Mouse (Mus musculus): ENCODE measurements around the gene Vmn1r91. TPM values are rescaled to one million over a fixed set of nuclear protein-coding genes. Genes with fewer than 3 reads are reported as not detected.
"Not testable (repeated sequence)": the region's sequence is repeated elsewhere in the genome, so short reads cannot be mapped to it uniquely, and the experiment has no call there.

Gene Vmn1r91
- total RNA-seq (2015) = not detected in 2 replicates
- total RNA-seq (2017) = not detected in 2 replicates

DNA sequence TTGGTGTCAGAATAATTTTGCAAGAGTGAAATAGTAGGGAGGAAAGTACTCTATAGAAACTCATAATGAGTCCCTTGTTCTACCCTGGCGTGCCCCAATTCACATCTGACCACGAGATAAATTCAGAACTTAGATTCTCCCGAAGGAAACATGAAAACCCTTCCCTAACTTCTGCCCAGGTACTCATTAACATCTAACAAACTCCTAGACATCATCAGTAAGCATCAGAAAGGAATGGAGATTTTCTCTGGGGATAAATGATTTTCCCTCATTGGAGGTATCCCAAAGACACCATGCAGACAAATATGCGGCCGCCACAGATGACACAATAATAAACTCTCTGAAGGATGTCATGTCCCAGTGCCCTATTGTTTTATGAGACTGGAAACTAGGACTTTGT is at the start of gene Vmn1r91:
TSS of gene Vmn1r91 (plus strand) at position 301 of the 400 bp plus-strand sequence.
- not testable (repeated sequence) for ATAC-seq (ENCODE audit: poor library complexity, severe bottlenecking)

DNA sequence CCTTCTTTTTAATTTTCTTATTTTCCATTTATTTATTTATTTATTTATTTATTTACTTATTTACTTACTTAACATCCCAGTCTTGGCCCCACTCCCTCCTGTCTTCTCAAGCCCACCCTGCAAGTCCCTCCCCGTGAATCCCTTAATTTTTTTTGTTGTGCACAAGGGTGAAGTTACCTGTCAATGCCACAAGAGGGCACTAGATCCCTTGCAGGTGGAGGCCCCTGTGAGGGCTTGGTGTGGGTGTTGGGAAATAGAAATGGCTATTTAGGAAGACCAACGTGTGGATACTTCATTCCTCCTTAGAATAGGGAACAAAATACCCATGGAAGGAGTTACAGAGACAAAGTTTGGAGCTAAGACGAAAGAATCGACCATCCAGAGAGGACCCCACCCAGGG is 35.4 kb upstream of the Vmn1r91 start:
- ATAC-seq (ENCODE audit: poor library complexity, severe bottlenecking) = not testable (repeated sequence)

DNA sequence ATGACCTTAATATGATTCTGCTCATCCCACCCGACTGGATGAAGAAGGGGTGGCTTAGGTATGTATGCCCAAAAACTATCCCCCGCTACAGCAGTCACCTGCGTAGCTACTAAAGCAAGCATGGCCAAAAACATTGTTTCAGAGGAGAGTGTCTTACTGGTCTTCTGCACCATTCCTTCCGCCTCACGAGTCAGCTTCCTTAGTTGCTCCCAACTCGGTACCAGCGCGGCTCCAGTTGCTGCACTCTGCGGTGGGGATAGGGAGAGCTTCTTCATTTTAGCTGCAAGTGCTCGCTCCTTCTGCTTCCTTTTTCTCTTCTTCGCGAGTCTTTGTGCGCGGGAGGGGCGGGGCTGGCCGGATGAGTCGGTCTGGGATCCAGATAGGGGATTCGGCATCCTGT is 21.4 kb upstream of the Vmn1r91 start:
- not testable (repeated sequence) for ATAC-seq (ENCODE audit: poor library complexity, severe bottlenecking)

DNA sequence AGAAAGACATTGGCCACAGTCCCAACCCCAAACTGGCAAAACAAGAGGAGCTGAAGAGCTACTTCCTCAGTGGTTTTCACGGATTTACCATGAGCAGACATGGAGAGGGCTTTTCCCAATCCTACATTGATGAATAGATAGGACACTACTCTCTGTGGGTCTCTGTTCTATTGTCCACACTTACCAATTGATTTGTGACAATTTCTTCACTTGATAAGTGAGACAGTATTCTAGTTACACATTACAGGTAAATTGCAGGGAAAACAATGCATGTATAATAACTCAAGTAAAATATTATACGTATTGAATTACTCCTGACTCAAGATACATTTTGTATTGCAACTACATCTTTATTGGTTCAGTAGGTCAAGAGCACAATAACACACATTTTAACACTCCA is 23.0 kb downstream of the Vmn1r91 start, which contains the start of gene Gm16442:
TSS of gene Gm16442 (minus strand) at position 101 of the 400 bp plus-strand sequence.
- ATAC-seq (ENCODE audit: poor library complexity, severe bottlenecking) = not testable (repeated sequence)

DNA sequence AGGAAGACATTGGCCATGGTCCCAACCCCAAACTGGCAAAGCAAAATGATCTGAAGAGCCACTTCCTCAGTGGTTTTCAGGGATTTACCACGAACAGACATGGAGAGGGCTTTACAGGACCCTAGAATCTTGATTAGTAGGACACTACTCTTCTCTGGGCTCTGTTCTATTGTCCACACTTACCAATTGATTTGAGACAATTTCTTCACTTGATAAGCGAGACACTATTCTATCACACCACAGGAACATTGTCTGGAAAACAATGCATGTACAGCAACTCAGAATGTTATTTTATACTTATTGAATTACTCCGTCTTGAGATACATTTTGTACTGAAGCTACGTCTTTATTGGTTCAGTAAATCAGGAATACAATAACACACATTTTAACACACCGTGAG is 39.5 kb downstream of the Vmn1r91 start, which contains the start of gene Vmn1r93:
TSS of gene Vmn1r93 (minus strand) at position 101 of the 400 bp plus-strand sequence.
- ATAC-seq (ENCODE audit: poor library complexity, severe bottlenecking) = not testable (repeated sequence)

Other genes with a start within 250 kb of the Vmn1r91 start
- gene Gm19345, start 247.7 kb upstream of the Vmn1r91 start, total RNA-seq (2015) = not detected in 2 replicates
- gene Gm19345, start 247.7 kb upstream of the Vmn1r91 start, total RNA-seq (2017) = not detected in 2 replicates
- gene Ceacam16, start 238.4 kb upstream of the Vmn1r91 start, total RNA-seq (2015) = 0.47 and 0.75 TPM in 2 replicates
- 0.18 and 0.28 TPM in 2 replicates for gene Ceacam16, start 238.4 kb upstream of the Vmn1r91 start, total RNA-seq (2017)
- 1.2 and 1.3 TPM in 2 replicates for gene Ceacam19, start 211.7 kb upstream of the Vmn1r91 start, total RNA-seq (2015)
- 1.6 and 2.4 TPM in 2 replicates for gene Ceacam19, start 211.7 kb upstream of the Vmn1r91 start, total RNA-seq (2017)
- 7.8 TPM in 2 replicates for gene Pvr, start 178.5 kb upstream of the Vmn1r91 start, total RNA-seq (2015)
- gene Pvr, start 178.5 kb upstream of the Vmn1r91 start, total RNA-seq (2017) = 7.6 TPM in 2 replicates
- 0.31 TPM in 1 of 2 replicates, not detected in the other for gene Igsf23, start 148.9 kb upstream of the Vmn1r91 start, total RNA-seq (2015)
- 0.11 TPM in 1 of 2 replicates, not detected in the other for gene Igsf23, start 148.9 kb upstream of the Vmn1r91 start, total RNA-seq (2017)
- not detected in 2 replicates for gene Ceacam20, start 134.3 kb upstream of the Vmn1r91 start, total RNA-seq (2015)
- not detected in 2 replicates for gene Ceacam20, start 134.3 kb upstream of the Vmn1r91 start, total RNA-seq (2017)
- gene Nlrp9b, start 108.2 kb upstream of the Vmn1r91 start, total RNA-seq (2015) = not detected in 2 replicates
- gene Nlrp9b, start 108.2 kb upstream of the Vmn1r91 start, total RNA-seq (2017) = not detected in 2 replicates
- not detected in 2 replicates for gene Gm16442, start 22.9 kb downstream of the Vmn1r91 start, total RNA-seq (2015)
- not detected in 2 replicates for gene Gm16442, start 22.9 kb downstream of the Vmn1r91 start, total RNA-seq (2017)
- not detected in 2 replicates for gene Vmn1r93, start 39.4 kb downstream of the Vmn1r91 start, total RNA-seq (2015)
- not detected in 2 replicates for gene Vmn1r93, start 39.4 kb downstream of the Vmn1r91 start, total RNA-seq (2017)
- not detected in 2 replicates for gene Vmn1r94, start 68.7 kb downstream of the Vmn1r91 start, total RNA-seq (2015)
- gene Vmn1r94, start 68.7 kb downstream of the Vmn1r91 start, total RNA-seq (2017) = not detected in 2 replicates
- not detected in 2 replicates for gene Vmn1r95, start 94.0 kb downstream of the Vmn1r91 start, total RNA-seq (2015)
- gene Vmn1r95, start 94.0 kb downstream of the Vmn1r91 start, total RNA-seq (2017) = not detected in 2 replicates
- gene Gm6164, start 105.9 kb downstream of the Vmn1r91 start, total RNA-seq (2015) = not detected in 2 replicates
- not detected in 2 replicates for gene Gm6164, start 105.9 kb downstream of the Vmn1r91 start, total RNA-seq (2017)
- gene Gm4498, start 134.1 kb downstream of the Vmn1r91 start, total RNA-seq (2015) = not detected in 2 replicates
- gene Gm4498, start 134.1 kb downstream of the Vmn1r91 start, total RNA-seq (2017) = not detected in 2 replicates
- not detected in 2 replicates for gene Gm5890, start 163.2 kb downstream of the Vmn1r91 start, total RNA-seq (2015)
- gene Gm5890, start 163.2 kb downstream of the Vmn1r91 start, total RNA-seq (2017) = not detected in 2 replicates
- not detected in 2 replicates for gene Gm4133, start 234.4 kb downstream of the Vmn1r91 start, total RNA-seq (2015)
- not detected in 2 replicates for gene Gm4133, start 234.4 kb downstream of the Vmn1r91 start, total RNA-seq (2017)